Mouse (Mus musculus) bone marrow, adult 2 months (tissue): ENCODE measurements around the gene Erf.

Experiments used
- CTCF ChIP-seq: fragments of 200-500 bp; IDR thresholded peaks from 2 replicates; pipeline ENCODE4 v1.5.1; 2011; ENCODE audit warnings: low read length, control low read depth; ENCODE audit not compliant: control insufficient read depth, insufficient read depth
- POLR2A ChIP-seq: fragments of 200-500 bp; IDR thresholded peaks from 2 replicates; pipeline ENCODE4 v1.6.1; 2011; ENCODE audit warnings: low read depth, mild to moderate bottlenecking, control low read depth, low read length, borderline replicate concordance; ENCODE audit not compliant: control insufficient read depth

DNA sequence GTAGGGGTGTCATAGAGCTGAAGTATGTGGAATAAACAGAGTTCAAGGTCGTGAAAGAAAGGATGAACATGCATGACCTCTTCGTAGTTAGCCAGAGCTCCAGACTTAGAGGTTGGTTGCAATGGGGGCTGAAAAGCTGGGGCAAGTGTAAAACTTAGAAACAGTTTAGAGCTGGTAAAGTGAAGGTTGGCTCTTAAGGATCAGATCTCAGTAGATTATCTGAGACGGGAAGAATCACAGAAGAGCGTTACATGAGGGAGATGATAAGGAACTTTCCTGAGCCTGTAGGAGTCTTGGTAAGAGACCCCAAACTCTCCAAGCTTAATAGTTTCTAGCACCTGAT is 27.4 kb upstream of the Erf start:
- no peak for TF ChIP-seq CTCF
- no peak for TF ChIP-seq POLR2A
